Mouse (Mus musculus) limb, embryonic 12.5 days (tissue): ENCODE data around the gene Nos1ap. TPM values are rescaled to one million over a fixed set of nuclear protein-coding genes. Genes with fewer than 3 reads are reported as not detected.

Source experiments
- ATAC-seq: fragments of 200-750 bp; cut with Nextera tagmentation; 2 replicates; pipeline ENCODE4 v1.8.0; 2017; ENCODE audit warnings: low read depth, moderate TSS enrichment; ENCODE audit not compliant: insufficient number of reproducible peaks, insufficient read depth, low FRiP score, low TSS enrichment
- H3K27ac ChIP-seq: fragments of 300-500 bp; sonication (generic); 2 replicates; pipeline ENCODE4 v1.5.1; 2016; ENCODE audit warnings: mild to moderate bottlenecking, moderate library complexity
- H3K27me3 ChIP-seq: fragments of 300-500 bp; sonication (generic); 2 replicates; pipeline ENCODE4 v1.6.1; 2016; ENCODE audit warnings: mild to moderate bottlenecking, moderate library complexity
- H3K36me3 ChIP-seq: fragments of 300-500 bp; sonication (generic); 2 replicates; pipeline ENCODE4 v1.6.1; 2016; ENCODE audit warnings: mild to moderate bottlenecking, moderate library complexity
- H3K4me1 ChIP-seq: fragments of 300-500 bp; sonication (generic); replicated peaks from 2 replicates; pipeline ENCODE4 v1.6.1; 2016
- H3K4me2 ChIP-seq: fragments of 300-500 bp; sonication (generic); 2 replicates; pipeline ENCODE4 v1.6.1; 2016; ENCODE audit warnings: mild to moderate bottlenecking, moderate library complexity
- H3K4me3 ChIP-seq: fragments of 300-500 bp; sonication (generic); replicated peaks from 2 replicates; pipeline ENCODE4 v1.5.1; 2016; ENCODE audit warnings: mild to moderate bottlenecking
- H3K9ac ChIP-seq: fragments of 300-500 bp; sonication (generic); replicated peaks from 2 replicates; pipeline ENCODE4 v1.6.1; 2016; ENCODE audit warnings: mild to moderate bottlenecking, moderate library complexity
- H3K9me3 ChIP-seq: fragments of 300-500 bp; sonication (generic); 2 replicates; pipeline ENCODE4 v1.6.1; 2016; ENCODE audit warnings: mild to moderate bottlenecking, moderate library complexity
- WGBS: fragments of 180-500 bp; shearing (Covaris S2); methylation state at CpG from one replicate; pipeline ENCODE4 v1.1.7; 2016; 5-methylcytosine and 5-hydroxymethylcytosine counted together
- polyA plus RNA-seq: library from polyadenylated mRNA; unstranded; fragments of >200 nt; fragmentation: Nextera tagmentation; extraction: Ambion mirVana; gene quantifications from 2 replicates; pipeline ENCODE4 v1.2.1, GENCODE M21; 2016

The Nos1ap gene
- polyA plus RNA-seq, 1 experiment from 2014 or later, result 9.1 TPM

GRCm38 (mm10) chr1:170351080-170351479 lies 238.6 kb downstream of the Nos1ap start:
- Histone ChIP-seq H3K9ac (no peak overlapping the region), H3K27me3 (no peaks in the 10 kb centered on the region), H3K4me1 (no peaks in the 10 kb centered on the region), H3K4me3 (no peak overlapping the region), H3K9me3 (no peaks in the 10 kb centered on the region), H3K36me3 (no peaks in the 10 kb centered on the region), H3K4me2 (no peak overlapping the region), H3K27ac (no peak overlapping the region)
- ATAC-seq, result no peak

DNA sequence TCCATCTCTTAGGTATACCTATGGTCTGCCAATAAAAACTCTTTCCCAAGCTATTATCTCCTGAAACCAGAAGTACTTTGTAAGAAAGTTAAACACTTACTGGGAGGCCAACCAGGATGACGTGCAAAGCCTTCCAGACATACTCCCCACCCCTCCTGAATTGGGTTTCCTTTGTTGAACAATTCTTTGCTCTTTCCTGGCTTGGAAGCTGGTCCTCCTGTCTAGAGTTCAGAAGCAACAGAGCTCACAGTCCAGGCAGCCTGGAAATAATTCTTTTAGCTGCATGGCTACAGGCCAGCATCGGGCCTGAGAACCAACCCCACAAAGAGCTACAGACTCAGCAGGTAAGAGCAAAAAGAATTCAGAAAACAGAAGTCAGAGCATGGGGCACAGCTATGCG lies 243.4 kb downstream of the Nos1ap start:
- Histone ChIP-seq H3K9me3 (no peaks in the 10 kb centered on the region), H3K27ac (no peak overlapping the region), H3K4me1 (no peaks in the 10 kb centered on the region), H3K4me3 (no peak overlapping the region), H3K36me3 (no peaks in the 10 kb centered on the region), H3K27me3 (no peaks in the 10 kb centered on the region), H3K4me2 (no peak overlapping the region), H3K9ac (no peak overlapping the region)
- WGBS, result 83% methylated on average over 3 of the region's 3 CpGs
- no peak for ATAC-seq

- 96% methylated on average over 4 of the region's 4 CpGs for WGBS
- Histone ChIP-seq H3K27ac (no peak overlapping the region), H3K4me1 (no peaks in the 10 kb centered on the region), H3K9ac (no peak overlapping the region), H3K9me3 (no peaks in the 10 kb centered on the region), H3K4me2 (no peak overlapping the region), H3K27me3 (no peaks in the 10 kb centered on the region), H3K36me3 (no peaks in the 10 kb centered on the region), H3K4me3 (no peak overlapping the region)
- ATAC-seq, result no peak
Measured at GRCm38 (mm10) chr1:170343906-170344305, 245.8 kb downstream of the Nos1ap start.

GRCm38 (mm10) chr1:170343081-170343480 lies 246.6 kb downstream of the Nos1ap start:
- Histone ChIP-seq H3K36me3 (no peaks in the 10 kb centered on the region), H3K27me3 (no peaks in the 10 kb centered on the region), H3K4me2 (no peak overlapping the region), H3K9ac (no peak overlapping the region), H3K27ac (no peak overlapping the region), H3K9me3 (no peaks in the 10 kb centered on the region), H3K4me3 (no peak overlapping the region), H3K4me1 (no peaks in the 10 kb centered on the region)
- 69% methylated on average over 8 of the region's 8 CpGs for WGBS
- ATAC-seq, result no peak

DNA sequence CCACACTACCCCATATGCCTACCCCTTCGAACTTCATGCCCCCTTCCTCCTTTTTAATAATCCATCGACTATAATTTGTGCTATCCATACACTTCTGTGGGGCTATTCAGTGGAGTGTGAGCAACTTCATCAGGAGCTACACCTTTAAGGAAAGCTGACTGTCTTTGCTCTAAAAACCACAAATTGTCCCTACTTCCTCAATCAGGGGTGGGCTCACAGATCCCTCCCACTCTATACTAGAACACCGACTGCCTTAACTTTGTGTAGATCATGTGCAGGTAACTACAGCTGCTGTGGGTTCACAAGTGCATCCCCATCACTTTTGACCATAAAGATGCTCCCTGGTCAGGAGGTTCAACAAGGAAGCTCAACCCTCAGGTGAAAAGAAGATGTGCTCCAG lies 249.7 kb downstream of the Nos1ap start:
- Histone ChIP-seq H3K27me3 (no peaks in the 10 kb centered on the region), H3K4me1 (no peaks in the 10 kb centered on the region), H3K36me3 (no peaks in the 10 kb centered on the region), H3K9me3 (no peaks in the 10 kb centered on the region), H3K4me3 (no peak overlapping the region), H3K27ac (no peak overlapping the region), H3K4me2 (no peak overlapping the region), H3K9ac (no peak overlapping the region)
- ATAC-seq, result no peak
- WGBS, result 91% methylated on average over 3 of the region's 3 CpGs

- 82% methylated on average over 4 of the region's 4 CpGs for WGBS
- Histone ChIP-seq H3K4me3 (no peak overlapping the region), H3K9me3 (no peaks in the 10 kb centered on the region), H3K4me1 (no peaks in the 10 kb centered on the region), H3K4me2 (no peak overlapping the region), H3K36me3 (no peaks in the 10 kb centered on the region), H3K27ac (no peak overlapping the region), H3K9ac (no peak overlapping the region), H3K27me3 (peaks cover 3% of the 10 kb centered on the region; the same call in 1 of the 2 replicates)
- ATAC-seq, result no peak
Measured at GRCm38 (mm10) chr1:170332775-170333174, 256.9 kb downstream of the Nos1ap start.

- Histone ChIP-seq H3K27ac (no peak overlapping the region), H3K27me3 (peaks cover 3% of the 10 kb centered on the region; the same call in 1 of the 2 replicates), H3K4me3 (no peak overlapping the region), H3K9ac (no peak overlapping the region), H3K4me1 (no peaks in the 10 kb centered on the region), H3K36me3 (no peaks in the 10 kb centered on the region), H3K4me2 (no peak overlapping the region), H3K9me3 (no peaks in the 10 kb centered on the region)
- no peak for ATAC-seq
- WGBS, result 71% methylated on average over 6 of the region's 6 CpGs
Measured at GRCm38 (mm10) chr1:170331926-170332325, 257.7 kb downstream of the Nos1ap start.

- Histone ChIP-seq H3K4me3 (no peak overlapping the region), H3K9ac (no peak overlapping the region), H3K4me2 (no peak overlapping the region), H3K36me3 (no peaks in the 10 kb centered on the region), H3K4me1 (no peaks in the 10 kb centered on the region), H3K27me3 (no peaks in the 10 kb centered on the region), H3K9me3 (no peaks in the 10 kb centered on the region), H3K27ac (no peak overlapping the region)
- ATAC-seq, result no peak
- 87% methylated on average over 4 of the region's 4 CpGs for WGBS
Measured at GRCm38 (mm10) chr1:170325277-170325676, 264.4 kb downstream of the Nos1ap start.

GRCm38 (mm10) chr1:170324312-170324711 lies 265.3 kb downstream of the Nos1ap start:
- Histone ChIP-seq H3K9ac (no peak overlapping the region), H3K36me3 (no peaks in the 10 kb centered on the region), H3K9me3 (no peaks in the 10 kb centered on the region), H3K27me3 (no peaks in the 10 kb centered on the region), H3K4me3 (no peak overlapping the region), H3K4me2 (no peak overlapping the region), H3K27ac (no peak overlapping the region), H3K4me1 (no peaks in the 10 kb centered on the region)
- WGBS, result 100% methylated on average over 1 of the region's 1 CpGs
- no peak for ATAC-seq

DNA sequence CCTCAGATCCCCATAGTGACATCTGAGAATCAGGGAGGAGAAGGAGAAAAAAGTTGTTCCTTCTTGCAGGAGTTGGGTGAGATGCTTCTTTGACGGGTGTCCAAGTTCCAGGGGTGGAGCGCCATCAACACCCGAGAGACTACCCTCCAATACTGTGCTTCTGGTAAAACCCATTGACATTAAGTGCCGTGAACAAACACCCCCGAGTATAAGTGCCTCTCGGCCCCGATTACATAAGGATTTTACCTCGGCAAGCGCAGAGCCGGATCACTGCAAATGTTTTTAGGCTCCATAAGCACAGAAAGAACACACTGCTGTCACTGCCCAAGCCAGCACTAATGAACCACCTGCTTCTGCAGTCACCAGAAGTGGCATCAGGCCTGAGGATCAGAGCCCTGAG lies 266.7 kb downstream of the Nos1ap start:
- Histone ChIP-seq H3K9ac (no peak overlapping the region), H3K4me3 (no peak overlapping the region), H3K36me3 (no peaks in the 10 kb centered on the region), H3K4me1 (no peaks in the 10 kb centered on the region), H3K27ac (no peak overlapping the region), H3K9me3 (no peaks in the 10 kb centered on the region), H3K4me2 (no peak overlapping the region), H3K27me3 (no peaks in the 10 kb centered on the region)
- no peak for ATAC-seq
- 90% methylated on average over 10 of the region's 10 CpGs for WGBS

GRCm38 (mm10) chr1:170322046-170322445 lies 267.6 kb downstream of the Nos1ap start:
- WGBS, result 69% methylated on average over 2 of the region's 2 CpGs

GRCm38 (mm10) chr1:170311431-170311830 lies 278.2 kb downstream of the Nos1ap start:
- no peaks in the 10 kb centered on the region for H3K36me3 ChIP-seq
- no peak overlapping the region for H3K4me3 ChIP-seq
- no peak overlapping the region for H3K27ac ChIP-seq
- no peaks in the 10 kb centered on the region for H3K9me3 ChIP-seq
- H3K4me2 ChIP-seq, result no peak overlapping the region
- no peak overlapping the region for H3K9ac ChIP-seq
- no peaks in the 10 kb centered on the region for H3K27me3 ChIP-seq
- WGBS, result 78% methylated on average over 6 of the region's 6 CpGs
- peaks cover 14% of the 10 kb centered on the region for H3K4me1 ChIP-seq
- ATAC-seq, result no peak

More at GRCm38 (mm10) chr1:170322046-170322445, 267.6 kb downstream of the Nos1ap start:
- H3K9ac ChIP-seq, result no peak overlapping the region
- H3K9me3 ChIP-seq, result no peaks in the 10 kb centered on the region
- no peak overlapping the region for H3K4me2 ChIP-seq
- no peak overlapping the region for H3K27ac ChIP-seq
- no peaks in the 10 kb centered on the region for H3K36me3 ChIP-seq
- H3K4me1 ChIP-seq, result 0 out of 2 replicates have a peak, but pooled peaks cover 2% of the 10 kb centered on the region
- no peak for ATAC-seq
- H3K27me3 ChIP-seq, result no peaks in the 10 kb centered on the region
- no peak overlapping the region for H3K4me3 ChIP-seq
